Mouse (Mus musculus): ENCODE measurements around the gene Peli1. TPM values are rescaled to one million over a fixed set of nuclear protein-coding genes. Genes with fewer than 3 reads are reported as not detected.
"Not testable (repeated sequence)": the region's sequence is repeated elsewhere in the genome, so short reads cannot be mapped to it uniquely, and the experiment has no call there.

Gene Peli1
- polyA plus RNA-seq, 1 experiment from 2014 or later, result 27.2 TPM

GRCm38 (mm10) chr11:21175063-21175462 is 84.0 kb downstream of the Peli1 start:
- no peak for ATAC-seq (ENCODE audit: insufficient number of reproducible peaks, insufficient read depth, low FRiP score, low read depth)
- H3K4me1 ChIP-seq (ENCODE audit: control insufficient read depth in 2 of 2, insufficient read depth in 2 of 2, low read length in 2 of 2), result peaks cover 0 to 3% of the 10 kb centered on the region in 2 experiments; a peak in 1 of 4 replicates
- H3K27ac ChIP-seq (replicated peaks in 1 of 2; ENCODE audit: control insufficient read depth in 1 of 2, insufficient read depth in 1 of 2, low read depth in 2 of 2, low read length in 2 of 2), result no peak overlapping the region
- H3K27me3 ChIP-seq (ENCODE audit: control insufficient read depth, insufficient read depth, low read length), result no peaks in the 10 kb centered on the region
- H3K4me2 ChIP-seq (ENCODE audit: low read length), result no peak overlapping the region
- 68% methylated on average over 7 of the region's 7 CpGs for WGBS
- H3K9me3 ChIP-seq (ENCODE audit: control insufficient read depth, low read length), result peaks cover 2% of the 10 kb centered on the region; the same call in 1 of the 2 replicates
- no peaks in the 10 kb centered on the region for H3K36me3 ChIP-seq (ENCODE audit: control insufficient read depth, insufficient read depth, low read length)
- no peak overlapping the region for H3K4me3 ChIP-seq (ENCODE audit: control insufficient read depth in 1 of 2, insufficient read depth in 1 of 2, low read depth in 1 of 2, low read length in 2 of 2)
- no peak overlapping the region for H3K9ac ChIP-seq (ENCODE audit: low read length)

- ATAC-seq (ENCODE audit: insufficient number of reproducible peaks, insufficient read depth, low FRiP score, low read depth), result no peak
- H3K27ac ChIP-seq (replicated peaks in 1 of 2; ENCODE audit: control insufficient read depth in 1 of 2, insufficient read depth in 1 of 2, low read depth in 2 of 2, low read length in 2 of 2), result no peak overlapping the region
- H3K27me3 ChIP-seq (ENCODE audit: control insufficient read depth, insufficient read depth, low read length), result no peaks in the 10 kb centered on the region
- H3K4me1 ChIP-seq (ENCODE audit: control insufficient read depth in 2 of 2, insufficient read depth in 2 of 2, low read length in 2 of 2), result peaks cover 0 to 3% of the 10 kb centered on the region in 2 experiments; a peak in 1 of 4 replicates
- H3K9ac ChIP-seq (ENCODE audit: low read length), result no peak overlapping the region
- no peaks in the 10 kb centered on the region for H3K36me3 ChIP-seq (ENCODE audit: control insufficient read depth, insufficient read depth, low read length)
- H3K4me3 ChIP-seq (ENCODE audit: control insufficient read depth in 1 of 2, insufficient read depth in 1 of 2, low read depth in 1 of 2, low read length in 2 of 2), result no peak overlapping the region
- no peak overlapping the region for H3K4me2 ChIP-seq (ENCODE audit: low read length)
- no peaks in the 10 kb centered on the region for H3K9me3 ChIP-seq (ENCODE audit: control insufficient read depth, low read length)
Measured at GRCm38 (mm10) chr11:21176491-21176890, 85.4 kb downstream of the Peli1 start.

DNA sequence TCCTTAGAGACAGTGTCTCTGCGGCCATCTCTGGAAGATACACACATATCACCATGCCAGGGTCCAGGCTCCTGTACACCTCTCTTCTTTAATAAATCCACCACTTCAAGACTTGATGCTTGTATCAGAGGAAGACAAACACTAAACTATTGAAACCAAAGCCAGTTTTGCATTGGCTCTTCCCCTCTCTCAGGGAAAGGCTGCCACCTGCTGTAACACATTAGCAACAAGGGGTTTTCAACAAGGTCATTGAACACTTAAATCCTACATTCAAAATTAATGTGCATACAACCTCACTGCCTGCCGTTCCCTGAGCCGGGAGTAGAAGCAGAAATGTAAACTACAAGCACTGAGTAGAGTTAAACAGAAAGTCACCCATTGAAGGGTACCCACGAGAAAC is 87.3 kb downstream of the Peli1 start:
- no peaks in the 10 kb centered on the region for H3K36me3 ChIP-seq (ENCODE audit: control insufficient read depth, insufficient read depth, low read length)
- no peak overlapping the region for H3K4me2 ChIP-seq (ENCODE audit: low read length)
- H3K27ac ChIP-seq (replicated peaks in 1 of 2; ENCODE audit: control insufficient read depth in 1 of 2, insufficient read depth in 1 of 2, low read depth in 2 of 2, low read length in 2 of 2), result no peak overlapping the region
- H3K4me3 ChIP-seq (ENCODE audit: control insufficient read depth in 1 of 2, insufficient read depth in 1 of 2, low read depth in 1 of 2, low read length in 2 of 2), result no peak overlapping the region
- peaks cover 0 to 3% of the 10 kb centered on the region in 2 experiments; a peak in 1 of 4 replicates for H3K4me1 ChIP-seq (ENCODE audit: control insufficient read depth in 2 of 2, insufficient read depth in 2 of 2, low read length in 2 of 2)
- WGBS, result 40% methylated on average over 4 of the region's 4 CpGs
- H3K9ac ChIP-seq (ENCODE audit: low read length), result no peak overlapping the region
- no peaks in the 10 kb centered on the region for H3K9me3 ChIP-seq (ENCODE audit: control insufficient read depth, low read length)
- no peak for ATAC-seq (ENCODE audit: insufficient number of reproducible peaks, insufficient read depth, low FRiP score, low read depth)
- H3K27me3 ChIP-seq (ENCODE audit: control insufficient read depth, insufficient read depth, low read length), result no peaks in the 10 kb centered on the region

- no peaks in the 10 kb centered on the region for H3K36me3 ChIP-seq (ENCODE audit: control insufficient read depth, insufficient read depth, low read length)
- H3K4me3 ChIP-seq (ENCODE audit: control insufficient read depth in 1 of 2, insufficient read depth in 1 of 2, low read depth in 1 of 2, low read length in 2 of 2), result no peak overlapping the region
- 72% methylated on average over 8 of the region's 8 CpGs for WGBS
- ATAC-seq (ENCODE audit: insufficient number of reproducible peaks, insufficient read depth, low FRiP score, low read depth), result no peak
- no peak overlapping the region for H3K4me2 ChIP-seq (ENCODE audit: low read length)
- H3K4me1 ChIP-seq (ENCODE audit: control insufficient read depth in 2 of 2, insufficient read depth in 2 of 2, low read length in 2 of 2), result peaks cover 0 to 3% of the 10 kb centered on the region in 2 experiments; a peak in 1 of 4 replicates
- no peaks in the 10 kb centered on the region for H3K9me3 ChIP-seq (ENCODE audit: control insufficient read depth, low read length)
- H3K9ac ChIP-seq (ENCODE audit: low read length), result no peak overlapping the region
- no peaks in the 10 kb centered on the region for H3K27me3 ChIP-seq (ENCODE audit: control insufficient read depth, insufficient read depth, low read length)
- no peak overlapping the region for H3K27ac ChIP-seq (replicated peaks in 1 of 2; ENCODE audit: control insufficient read depth in 1 of 2, insufficient read depth in 1 of 2, low read depth in 2 of 2, low read length in 2 of 2)
Measured at GRCm38 (mm10) chr11:21178998-21179645, 88.0 kb downstream of the Peli1 start.

DNA sequence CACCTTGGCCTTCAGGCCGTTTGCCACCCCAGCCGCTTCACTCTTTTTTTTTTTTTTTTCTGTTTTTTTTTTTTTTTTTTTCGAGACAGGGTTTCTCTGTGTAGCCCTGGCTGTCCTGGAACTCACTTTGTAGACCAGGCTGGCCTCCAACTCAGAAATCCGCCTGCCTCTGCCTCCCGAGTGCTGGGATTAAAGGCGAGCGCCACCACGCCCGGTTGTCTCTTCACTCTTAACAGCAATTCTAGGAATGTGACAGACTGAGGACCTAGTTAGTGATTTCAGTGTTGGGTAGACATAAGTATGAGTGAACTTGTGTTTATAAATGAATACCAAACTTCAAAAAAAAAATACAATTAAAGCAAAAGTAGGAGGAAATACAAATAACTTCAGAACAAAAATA is 88.8 kb downstream of the Peli1 start:
- not testable (repeated sequence) for H3K9ac ChIP-seq (ENCODE audit: low read length); H3K9me3 ChIP-seq (ENCODE audit: control insufficient read depth, low read length); H3K27ac ChIP-seq (replicated peaks in 1 of 2; ENCODE audit: control insufficient read depth in 1 of 2, insufficient read depth in 1 of 2, low read depth in 2 of 2, low read length in 2 of 2); H3K4me2 ChIP-seq (ENCODE audit: low read length); ATAC-seq (ENCODE audit: insufficient number of reproducible peaks, insufficient read depth, low FRiP score, low read depth); H3K27me3 ChIP-seq (ENCODE audit: control insufficient read depth, insufficient read depth, low read length); H3K4me1 ChIP-seq (ENCODE audit: control insufficient read depth in 2 of 2, insufficient read depth in 2 of 2, low read length in 2 of 2); H3K36me3 ChIP-seq (ENCODE audit: control insufficient read depth, insufficient read depth, low read length); H3K4me3 ChIP-seq (ENCODE audit: control insufficient read depth in 1 of 2, insufficient read depth in 1 of 2, low read depth in 1 of 2, low read length in 2 of 2)
- 82% methylated on average over 8 of the region's 9 CpGs for WGBS

- no peak overlapping the region for H3K4me3 ChIP-seq (ENCODE audit: control insufficient read depth in 1 of 2, insufficient read depth in 1 of 2, low read depth in 1 of 2, low read length in 2 of 2)
- no peak overlapping the region for H3K9ac ChIP-seq (ENCODE audit: low read length)
- 55% methylated on average over 1 of the region's 1 CpGs for WGBS
- no peak overlapping the region for H3K4me2 ChIP-seq (ENCODE audit: low read length)
- no peaks in the 10 kb centered on the region for H3K9me3 ChIP-seq (ENCODE audit: control insufficient read depth, low read length)
- no peak overlapping the region for H3K27ac ChIP-seq (replicated peaks in 1 of 2; ENCODE audit: control insufficient read depth in 1 of 2, insufficient read depth in 1 of 2, low read depth in 2 of 2, low read length in 2 of 2)
- no peaks in the 10 kb centered on the region for H3K4me1 ChIP-seq (ENCODE audit: control insufficient read depth in 2 of 2, insufficient read depth in 2 of 2, low read length in 2 of 2)
- no peaks in the 10 kb centered on the region for H3K27me3 ChIP-seq (ENCODE audit: control insufficient read depth, insufficient read depth, low read length)
- no peaks in the 10 kb centered on the region for H3K36me3 ChIP-seq (ENCODE audit: control insufficient read depth, insufficient read depth, low read length)
- ATAC-seq (ENCODE audit: insufficient number of reproducible peaks, insufficient read depth, low FRiP score, low read depth), result no peak
Measured at GRCm38 (mm10) chr11:21180650-21181049, 89.6 kb downstream of the Peli1 start.

DNA sequence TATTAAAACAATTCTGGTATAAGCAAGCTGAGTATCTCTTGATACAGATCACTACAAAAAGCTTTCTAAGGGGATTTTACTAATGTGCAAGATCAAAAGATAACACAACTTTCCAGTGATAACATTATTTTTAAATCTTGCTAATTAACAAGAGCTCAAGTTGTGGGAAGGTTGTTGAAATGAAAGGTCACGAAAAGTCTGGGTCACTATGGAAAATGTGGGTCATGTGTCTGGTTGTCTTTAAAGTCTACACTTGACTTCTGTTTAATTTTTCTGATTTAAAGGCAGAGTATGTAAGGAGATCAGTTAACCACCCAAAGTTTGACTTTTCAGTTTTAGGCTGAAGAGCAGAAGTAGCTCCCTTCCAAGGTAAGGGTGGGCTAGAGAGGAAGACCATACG is 90.5 kb downstream of the Peli1 start:
- Histone ChIP-seq H3K9me3 (ENCODE audit: control insufficient read depth, low read length) (no peaks in the 10 kb centered on the region), H3K27ac (replicated peaks in 1 of 2; ENCODE audit: control insufficient read depth in 1 of 2, insufficient read depth in 1 of 2, low read depth in 2 of 2, low read length in 2 of 2) (no peak overlapping the region)

GRCm38 (mm10) chr11:21182709-21183108 is 91.6 kb downstream of the Peli1 start:
- Histone ChIP-seq H3K4me3 (ENCODE audit: control insufficient read depth in 1 of 2, insufficient read depth in 1 of 2, low read depth in 1 of 2, low read length in 2 of 2) (no peak overlapping the region), H3K9me3 (ENCODE audit: control insufficient read depth, low read length) (no peaks in the 10 kb centered on the region), H3K27me3 (ENCODE audit: control insufficient read depth, insufficient read depth, low read length) (no peaks in the 10 kb centered on the region), H3K4me2 (ENCODE audit: low read length) (no peak overlapping the region), H3K27ac (replicated peaks in 1 of 2; ENCODE audit: control insufficient read depth in 1 of 2, insufficient read depth in 1 of 2, low read depth in 2 of 2, low read length in 2 of 2) (no peak overlapping the region), H3K9ac (ENCODE audit: low read length) (no peak overlapping the region), H3K36me3 (ENCODE audit: control insufficient read depth, insufficient read depth, low read length) (no peaks in the 10 kb centered on the region), H3K4me1 (ENCODE audit: control insufficient read depth in 2 of 2, insufficient read depth in 2 of 2, low read length in 2 of 2) (no peaks in the 10 kb centered on the region)
- ATAC-seq (ENCODE audit: insufficient number of reproducible peaks, insufficient read depth, low FRiP score, low read depth), result no peak
- WGBS, result 37% methylated on average over 1 of the region's 1 CpGs

More for the DNA sequence above, 90.5 kb downstream of the Peli1 start:
- H3K4me2 ChIP-seq (ENCODE audit: low read length), result no peak overlapping the region
- no peaks in the 10 kb centered on the region for H3K27me3 ChIP-seq (ENCODE audit: control insufficient read depth, insufficient read depth, low read length)
- H3K36me3 ChIP-seq (ENCODE audit: control insufficient read depth, insufficient read depth, low read length), result no peaks in the 10 kb centered on the region
- 79% methylated on average over 2 of the region's 2 CpGs for WGBS
- H3K9ac ChIP-seq (ENCODE audit: low read length), result no peak overlapping the region
- no peak for ATAC-seq (ENCODE audit: insufficient number of reproducible peaks, insufficient read depth, low FRiP score, low read depth)
- H3K4me1 ChIP-seq (ENCODE audit: control insufficient read depth in 2 of 2, insufficient read depth in 2 of 2, low read length in 2 of 2), result no peaks in the 10 kb centered on the region
- no peak overlapping the region for H3K4me3 ChIP-seq (ENCODE audit: control insufficient read depth in 1 of 2, insufficient read depth in 1 of 2, low read depth in 1 of 2, low read length in 2 of 2)

Measured in heart, embryonic 14.5 days (tissue).